Mouse (Mus musculus) left cerebral cortex, adult 2 months (tissue): Measurements from ENCODE around the gene Ddx52. TPM values are rescaled to one million over a fixed set of nuclear protein-coding genes. Genes with fewer than 3 reads are reported as not detected.
A peak's percentile ranks its signal among the peaks of the same experiment; 100 is the strongest.

Source experiments
- DNase-seq, 2 experiments: peaks; one replicate each; pipeline ENCODE4 v3.0.0; 2021 to 2022; ENCODE audit warnings: low spot score in 2 of 2, mixed read lengths in 1 of 2; ENCODE audit errors: extremely low spot score in 1 of 2
- H3K27ac ChIP-seq: fragments of 200-600 bp; 2 replicates; pipeline ENCODE4 v1.8.1; 2022
- H3K4me3 ChIP-seq: fragments of 200-600 bp; 2 replicates; pipeline ENCODE4 v1.8.1; 2022
- CTCF ChIP-seq: fragments of 200-600 bp; IDR thresholded peaks from 2 replicates; pipeline ENCODE4 v1.8.1; 2022; ENCODE audit warnings: antibody characterized with exemption, mild to moderate bottlenecking, moderate library complexity
- intact Hi-C: fragments of 180-260 bp; cut with DNase I; formaldehyde crosslinking; loops from one replicate; pipeline ENCODE4 v1.15.1; 2025
- long read RNA-seq, 2 experiments: library from polyadenylated mRNA; stranded (forward); transcript quantifications; one replicate each; pipeline ENCODE4 v2.0.0; 2021; ENCODE audit warnings: borderline mapping rate in 2 of 2
- total RNA-seq, 2 experiments: library from RNA; stranded (reverse); gene quantifications; 2 replicates each; pipeline ENCODE4 v1.2.3; 2021

The Ddx52 gene
- total RNA-seq = 10 to 100 TPM; 13.3 to 15.2 TPM
- long read RNA-seq, experiment 1, transcript Ddx52-201 (15 exons, 3,194 nt) = major isoform, 20 of 22 reads
- long read RNA-seq, experiment 1, partial matches to known transcripts = 0 of 22 reads
- long read RNA-seq, experiment 1, other reads (novel, unspliced or antisense) = 2 of 22 reads
- long read RNA-seq, experiment 2, transcript Ddx52-201 (15 exons, 3,194 nt) = major isoform, 16 of 20 reads
- long read RNA-seq, experiment 2, partial matches to known transcripts = 1 of 20 reads
- long read RNA-seq, experiment 2, other reads (novel, unspliced or antisense) = 3 of 20 reads

DNA sequence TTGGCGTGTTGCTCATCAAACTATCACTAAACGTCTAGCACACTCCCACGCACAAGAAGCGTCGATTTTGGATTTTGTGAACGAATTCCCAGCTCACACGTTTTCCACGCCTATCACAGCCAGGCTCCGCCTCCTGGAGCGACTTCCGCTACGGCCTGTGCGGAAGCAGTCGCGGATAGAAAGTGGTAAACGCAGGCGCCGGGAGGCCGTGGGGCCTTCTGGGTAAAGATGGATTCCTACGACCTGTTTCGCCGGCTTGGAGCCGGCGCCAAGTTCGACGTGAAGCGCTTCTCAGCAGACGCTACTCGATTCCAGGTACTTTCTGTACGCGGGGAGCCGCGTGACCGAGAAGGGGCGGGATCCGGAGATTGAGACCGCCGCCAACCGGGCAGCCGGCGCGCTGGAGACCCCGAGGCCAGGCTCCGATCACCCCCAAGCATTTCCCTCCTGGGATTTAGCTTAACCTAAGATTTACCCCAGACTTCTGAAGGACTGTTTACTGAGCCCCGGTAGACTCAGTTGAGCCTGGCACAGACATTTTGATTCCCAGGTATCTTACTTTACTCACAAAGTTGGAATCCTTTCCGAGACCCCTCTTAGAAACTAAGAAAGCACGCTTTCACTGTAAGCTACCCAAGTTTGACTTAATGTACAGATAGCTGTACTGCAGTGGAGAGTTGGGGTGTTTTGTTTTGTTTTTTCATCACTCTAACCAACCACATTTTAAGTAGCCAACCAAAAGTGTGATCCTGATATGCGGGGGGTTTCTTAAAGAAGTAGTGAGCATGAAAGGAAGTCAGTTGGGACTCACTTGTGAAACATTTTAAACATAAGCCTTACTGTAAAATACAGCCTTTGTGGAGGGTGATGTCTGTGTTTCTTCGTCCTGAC, at the start of gene Ddx52:
TSS of gene Ddx52 (plus strand) at position 113 of the 891 bp plus-strand sequence.
- TF ChIP-seq CTCF = no peak
- H3K27ac ChIP-seq = peak within 1 kb of the TSS; percentile 81
- H3K4me3 ChIP-seq = peak within 1 kb of the TSS; percentile 82
- peak; percentile 86 to 89 for DNase-seq
- intact Hi-C loops = loop anchor here (1.0 kb wide), 1 partner anchor 22 kb away; the partner anchor contains the start of gene Synrg

DNA sequence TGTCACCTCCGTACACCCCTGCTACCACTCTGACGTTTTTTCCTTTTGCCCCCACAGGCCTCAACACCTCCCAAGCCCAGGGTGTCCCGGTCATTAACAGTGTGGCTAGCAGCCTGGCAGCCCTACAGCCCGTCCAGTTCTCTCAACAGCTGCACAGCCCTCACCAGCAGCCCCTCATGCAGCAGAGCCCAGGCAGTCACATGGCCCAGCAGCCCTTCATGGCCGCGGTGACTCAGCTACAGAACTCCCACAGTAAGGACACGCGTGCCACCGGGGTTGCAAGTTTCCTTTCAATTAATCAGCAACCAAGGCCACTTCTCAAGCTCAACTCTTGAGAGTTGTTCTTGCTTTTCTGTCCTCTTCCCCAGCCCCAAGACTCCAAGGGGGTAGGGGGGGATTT, 48.5 kb upstream of the Ddx52 start:
- intact Hi-C loops = no loop called here
- TF ChIP-seq CTCF = no peak
- no peak overlapping the region for H3K27ac ChIP-seq
- no peak overlapping the region for H3K4me3 ChIP-seq
- DNase-seq = no peak

DNA sequence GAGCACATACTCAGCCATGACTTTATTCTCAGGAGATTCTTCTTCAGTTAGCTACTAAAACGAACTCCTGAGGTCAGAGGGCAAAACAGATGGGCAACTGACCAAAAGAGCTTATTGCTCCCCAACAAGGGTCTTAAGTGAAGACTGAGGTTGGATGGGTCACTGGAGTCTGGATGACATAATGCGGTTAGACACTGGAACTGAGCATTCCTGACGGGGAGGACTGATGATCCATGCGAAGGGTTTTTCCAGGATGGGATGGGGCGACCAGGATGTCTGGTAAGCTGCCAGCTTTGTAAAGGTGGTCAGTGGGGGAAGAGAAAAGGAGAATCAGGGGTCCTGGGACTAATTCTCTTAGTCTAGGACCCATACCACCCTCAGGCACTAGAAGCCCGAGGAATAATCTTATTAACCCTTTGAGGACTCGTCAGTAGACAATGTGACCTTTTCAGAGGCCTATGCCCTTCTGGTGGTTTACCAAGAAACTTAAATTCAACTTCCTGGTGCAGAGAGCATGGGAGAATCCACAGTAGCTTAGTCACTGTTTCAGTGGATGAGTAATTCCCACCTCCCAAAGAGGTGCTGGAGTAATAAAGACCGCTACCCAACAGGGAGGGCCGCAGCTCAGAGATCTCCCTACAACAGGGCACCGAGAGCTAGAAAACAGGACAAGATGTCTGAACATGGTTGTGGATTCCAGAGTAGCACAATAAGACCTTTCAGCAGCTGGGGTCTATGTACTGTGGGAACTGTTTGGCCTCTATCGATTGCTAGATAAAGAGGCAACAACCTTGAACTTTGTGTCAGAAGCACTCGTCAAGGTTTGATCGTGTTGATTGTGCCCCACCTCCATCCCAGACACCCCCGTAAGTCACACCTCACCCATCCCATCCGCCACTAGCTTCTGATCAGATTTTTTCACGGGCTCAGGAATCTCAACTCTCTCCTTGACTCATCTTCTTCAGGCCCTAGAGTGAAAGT, 45.1 kb upstream of the Ddx52 start:
- Histone ChIP-seq H3K27ac (no peak overlapping the region), H3K4me3 (no peak overlapping the region)
- no peak for DNase-seq
- intact Hi-C loops = no loop called here
- TF ChIP-seq CTCF = no peak

DNA sequence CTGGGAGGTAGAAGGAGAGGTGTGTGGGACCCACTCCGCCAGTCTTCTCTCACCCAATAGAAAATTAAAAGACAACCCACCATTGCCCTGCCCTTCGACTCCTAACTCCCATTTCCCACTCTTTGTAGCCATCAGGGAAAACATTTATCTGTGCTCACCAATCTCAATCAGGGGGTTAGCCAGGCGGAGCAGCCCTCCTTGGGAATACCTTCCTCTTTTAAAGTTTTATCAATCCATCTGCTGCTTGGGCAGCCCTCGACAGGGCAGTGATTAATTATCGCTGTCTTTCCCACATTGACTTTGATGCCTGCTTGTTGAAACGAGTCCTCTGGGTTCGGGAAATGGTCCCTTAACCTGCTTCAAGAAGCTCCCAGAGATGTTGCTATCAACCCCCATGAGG, 44.3 kb upstream of the Ddx52 start:
- Histone ChIP-seq H3K27ac (no peak overlapping the region), H3K4me3 (no peak overlapping the region)
- no peak for DNase-seq
- no peak for TF ChIP-seq CTCF
- intact Hi-C loops = no loop called here

DNA sequence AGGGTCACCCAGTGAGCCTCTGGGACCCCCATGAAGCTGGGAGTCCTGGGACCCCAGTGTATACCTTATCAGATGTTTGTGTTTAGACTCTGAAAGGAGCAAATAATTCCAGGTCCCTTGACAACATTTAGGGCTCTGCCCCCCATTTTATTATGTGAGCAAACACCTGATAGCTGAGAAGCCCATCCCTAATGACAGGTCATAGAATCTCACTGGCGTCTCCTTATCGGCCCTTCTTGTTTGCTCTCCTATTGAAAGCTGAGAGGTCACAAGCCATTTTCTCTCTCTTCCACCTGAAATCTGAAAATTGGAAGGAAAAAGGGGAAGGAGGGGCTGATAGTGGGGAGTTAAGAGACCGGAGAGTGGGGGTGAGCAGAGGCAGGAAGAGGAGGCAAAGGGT, 39.0 kb upstream of the Ddx52 start:
- TF ChIP-seq CTCF = no peak
- no peak overlapping the region for H3K27ac ChIP-seq
- H3K4me3 ChIP-seq = no peak overlapping the region
- no peak for DNase-seq
- intact Hi-C loops = no loop called here

DNA sequence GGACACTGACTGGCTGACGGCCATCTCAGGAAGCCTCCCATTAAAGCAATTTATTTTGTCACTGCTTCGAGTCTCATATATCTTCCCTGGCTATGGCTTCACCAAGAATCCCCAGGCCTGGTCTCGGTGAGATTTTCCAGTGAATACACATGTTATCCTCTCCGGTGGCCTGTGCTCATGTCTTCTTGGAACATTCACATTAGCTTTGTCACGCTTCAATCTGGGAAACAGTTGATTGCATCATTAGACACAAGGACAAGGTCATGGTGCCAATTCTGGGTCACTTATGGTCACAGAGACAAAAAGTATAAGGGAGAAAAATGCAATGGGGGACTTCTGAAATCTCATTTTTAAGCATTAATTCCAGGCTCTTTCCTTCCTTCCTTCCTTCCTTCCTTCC, 36.1 kb upstream of the Ddx52 start:
- Histone ChIP-seq H3K4me3 (no peak overlapping the region), H3K27ac (no peak overlapping the region)
- DNase-seq = no peak
- no peak for TF ChIP-seq CTCF
- intact Hi-C loops = no loop called here

DNA sequence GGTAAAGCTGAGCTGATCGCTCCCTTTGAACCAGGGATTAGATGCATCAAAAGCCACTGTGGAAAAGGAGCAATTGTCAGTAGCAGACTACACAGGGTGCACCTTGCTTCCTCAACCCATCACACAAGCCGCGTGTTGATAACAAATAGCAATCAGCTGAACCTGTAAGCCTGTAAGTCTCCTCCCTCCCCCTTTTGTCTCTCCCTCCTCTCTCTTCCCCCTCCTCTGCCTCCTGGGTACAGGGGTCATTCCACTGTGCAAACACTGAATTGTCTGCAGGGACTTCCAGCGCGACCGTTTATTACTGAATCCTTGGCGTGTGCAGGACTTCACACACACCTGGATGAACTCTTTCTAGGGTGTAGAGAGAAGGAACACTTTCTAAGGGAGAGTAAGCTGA, 33.5 kb upstream of the Ddx52 start:
- Histone ChIP-seq H3K27ac (no peak overlapping the region), H3K4me3 (no peak overlapping the region)
- no peak for TF ChIP-seq CTCF
- intact Hi-C loops = no loop called here
- no peak for DNase-seq

DNA sequence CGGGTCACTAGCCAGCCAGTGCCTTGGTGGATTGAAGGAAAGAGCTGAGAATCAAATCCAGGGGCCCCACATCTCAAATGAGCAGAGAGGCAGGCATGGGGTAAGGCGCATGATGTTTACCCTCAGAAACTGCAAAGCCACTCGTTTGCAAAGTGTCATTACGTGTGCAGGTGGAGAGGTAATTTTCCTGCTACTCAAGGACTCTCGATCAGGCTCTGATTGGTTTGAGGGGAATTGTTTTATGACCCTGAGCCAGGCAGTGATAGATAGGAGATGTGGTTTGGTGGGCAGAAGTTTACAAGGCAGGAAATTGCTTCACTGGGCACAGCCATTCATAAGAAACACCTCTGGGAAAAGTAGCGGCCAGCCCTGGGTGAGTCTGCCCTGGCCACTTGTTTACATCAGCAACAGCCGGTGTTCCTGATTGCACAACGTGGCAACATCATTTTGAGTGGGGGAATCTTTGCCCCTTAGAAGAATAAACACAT, 28.0 kb upstream of the Ddx52 start:
- intact Hi-C loops = no loop called here

DNA sequence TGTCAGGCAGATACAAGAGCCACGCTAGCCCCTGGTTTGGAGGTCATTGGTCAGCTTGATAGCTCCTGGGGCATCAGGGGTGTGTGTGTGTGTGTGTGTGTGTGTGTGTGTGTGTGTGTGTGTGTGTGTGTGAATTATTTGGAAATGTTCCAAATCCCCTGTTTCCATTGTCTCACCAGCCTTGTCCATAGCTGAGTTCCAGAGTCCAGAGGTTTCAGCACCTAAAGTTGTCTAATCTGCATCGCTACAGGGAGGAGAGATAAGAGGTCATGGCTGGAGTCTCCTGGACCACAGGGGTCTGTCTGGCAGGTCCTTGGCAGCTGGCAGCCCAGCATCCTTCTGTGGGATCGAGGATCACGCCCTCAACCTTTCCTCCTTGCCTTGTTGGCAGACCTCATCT, 27.4 kb upstream of the Ddx52 start:
- intact Hi-C loops = no loop called here
- DNase-seq = no peak
- Histone ChIP-seq H3K4me3 (no peak overlapping the region), H3K27ac (no peak overlapping the region)
- no peak for TF ChIP-seq CTCF

More for the DNA sequence above, 28.0 kb upstream of the Ddx52 start:
- Histone ChIP-seq H3K27ac (no peak overlapping the region), H3K4me3 (no peak overlapping the region)
- DNase-seq = no peak
- no peak for TF ChIP-seq CTCF

DNA sequence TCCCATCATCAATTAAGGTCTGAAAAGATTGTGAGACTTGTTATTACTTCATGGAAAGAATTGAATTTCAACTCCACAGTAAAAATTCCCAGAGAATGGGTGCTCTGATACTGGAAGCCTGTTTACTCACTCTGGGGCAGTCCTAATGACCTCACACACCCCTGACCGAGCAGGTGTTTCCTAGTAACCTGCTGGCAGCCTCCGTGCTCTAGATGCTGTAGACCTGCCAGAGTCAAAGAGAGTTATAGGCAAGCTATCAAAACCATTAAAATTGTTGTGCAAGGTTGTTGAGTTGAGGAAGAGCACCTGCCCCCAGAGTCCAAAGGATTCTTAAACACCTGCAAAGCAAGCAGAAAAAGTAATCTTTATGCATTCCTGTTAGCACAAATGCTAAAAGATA, 19.3 kb upstream of the Ddx52 start:
- no peak for TF ChIP-seq CTCF
- no peak for DNase-seq
- intact Hi-C loops = no loop called here
- H3K27ac ChIP-seq = no peak overlapping the region
- H3K4me3 ChIP-seq = no peak overlapping the region

DNA sequence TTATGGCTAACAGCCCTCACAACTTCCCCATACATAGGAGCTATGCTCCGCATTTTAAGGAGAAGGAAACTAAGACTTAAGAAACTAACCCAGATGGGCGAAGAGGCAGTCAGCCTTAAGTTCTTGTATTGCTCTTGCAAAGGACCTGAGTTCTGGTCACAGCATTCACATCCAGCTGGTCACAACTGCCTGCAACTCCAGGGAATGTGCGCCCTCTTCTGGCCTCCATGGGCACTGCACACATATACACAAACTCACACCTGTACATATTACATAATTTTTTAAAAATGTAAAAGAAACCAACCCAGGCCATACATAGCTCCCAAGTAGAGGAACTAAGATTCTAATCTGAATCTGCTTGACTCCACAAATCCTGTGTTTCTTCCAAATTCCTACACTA, 14.8 kb upstream of the Ddx52 start:
- H3K4me3 ChIP-seq = no peak overlapping the region
- TF ChIP-seq CTCF = peak; percentile 32
- intact Hi-C loops = no loop called here
- H3K27ac ChIP-seq = no peak overlapping the region
- DNase-seq = no peak
